Mouse (Mus musculus) bone marrow macrophage, adult 2 months (primary cell): ENCODE data around the gene Zswim2.

ENCODE experiments used
- CTCF ChIP-seq: IDR thresholded peaks from 2 replicates; pipeline ENCODE4 v1.5.1; 2012; ENCODE audit warnings: low read depth, mild to moderate bottlenecking, low read length, moderate library complexity
- POLR2A ChIP-seq: IDR thresholded peaks from 2 replicates; pipeline ENCODE4 v1.6.1; 2012; ENCODE audit warnings: mild to moderate bottlenecking, low read depth, low read length, borderline replicate concordance

DNA sequence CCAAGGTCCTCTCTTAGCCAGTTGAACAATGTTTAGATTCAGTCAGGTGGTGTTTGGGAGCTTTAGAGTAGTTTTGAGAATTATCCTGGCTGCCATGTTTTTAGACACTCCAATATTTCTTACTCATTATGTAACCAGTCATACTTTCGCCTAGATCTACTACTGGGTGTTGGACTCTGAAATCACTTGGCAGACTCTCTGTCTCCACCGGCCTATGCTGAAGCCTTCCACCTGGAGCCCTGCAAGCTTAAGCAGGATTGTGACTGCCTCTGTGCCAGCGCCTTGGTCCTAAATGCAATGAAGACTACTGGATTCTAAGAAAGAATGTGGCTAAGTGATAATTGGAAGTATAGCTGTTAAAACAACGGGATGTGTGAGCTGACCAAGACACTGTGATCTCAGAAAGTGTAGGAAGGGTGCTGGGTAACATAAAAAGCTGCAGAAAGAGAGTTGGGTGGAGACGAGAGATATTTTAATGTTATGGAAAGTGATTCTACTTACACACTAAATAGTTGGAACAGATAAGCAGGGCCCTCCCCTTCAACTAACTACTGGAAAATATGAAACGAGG, 57.1 kb downstream of the Zswim2 start:
- TF ChIP-seq POLR2A (no peak), CTCF (no peak)
